Mouse (Mus musculus): Measurements from ENCODE around the gene Rbm34. TPM values are rescaled to one million over a fixed set of nuclear protein-coding genes. Genes with fewer than 3 reads are reported as not detected.

The Rbm34 gene
- 9.2 and 12.8 TPM in 2 replicates for polyA plus RNA-seq (2012)

DNA sequence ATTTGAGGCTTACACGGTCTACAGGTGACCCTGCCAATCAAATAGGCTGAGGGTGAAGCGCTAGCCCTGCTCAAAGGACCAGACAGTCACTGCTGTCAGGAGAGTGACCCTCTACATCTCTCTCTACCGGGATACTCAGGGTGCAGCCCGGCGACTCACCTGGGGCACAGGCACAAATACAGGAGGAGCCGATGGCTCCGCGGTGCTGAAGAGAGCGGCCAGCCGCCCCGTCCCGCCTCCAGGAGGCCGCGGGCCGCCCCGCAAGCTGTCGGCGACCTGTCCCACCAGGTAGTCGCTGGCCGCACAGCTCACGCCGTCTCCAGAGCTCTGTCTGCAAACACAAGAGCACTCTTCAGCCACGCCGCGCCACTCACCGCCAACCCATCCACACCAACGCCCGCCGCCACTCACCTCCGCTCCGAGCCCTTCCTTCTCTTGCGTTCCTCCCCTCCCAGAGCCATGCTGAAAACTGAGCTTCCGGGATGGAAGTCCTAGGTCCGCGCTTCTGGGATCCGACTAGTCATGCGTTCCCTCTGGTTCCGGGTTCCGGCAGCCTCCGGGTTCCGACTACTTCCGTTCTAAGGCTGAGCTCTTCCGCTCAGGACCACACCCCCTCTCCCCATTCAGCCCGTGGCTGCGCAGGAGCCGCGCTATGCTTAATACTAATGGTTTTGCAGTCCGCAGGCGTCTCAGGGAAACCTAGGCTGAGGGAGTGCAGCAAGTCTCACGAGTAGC, at the start of gene Rbm34:
Rbm34 (minus strand) TSS at position 493 of the 735 bp plus-strand sequence.

DNA sequence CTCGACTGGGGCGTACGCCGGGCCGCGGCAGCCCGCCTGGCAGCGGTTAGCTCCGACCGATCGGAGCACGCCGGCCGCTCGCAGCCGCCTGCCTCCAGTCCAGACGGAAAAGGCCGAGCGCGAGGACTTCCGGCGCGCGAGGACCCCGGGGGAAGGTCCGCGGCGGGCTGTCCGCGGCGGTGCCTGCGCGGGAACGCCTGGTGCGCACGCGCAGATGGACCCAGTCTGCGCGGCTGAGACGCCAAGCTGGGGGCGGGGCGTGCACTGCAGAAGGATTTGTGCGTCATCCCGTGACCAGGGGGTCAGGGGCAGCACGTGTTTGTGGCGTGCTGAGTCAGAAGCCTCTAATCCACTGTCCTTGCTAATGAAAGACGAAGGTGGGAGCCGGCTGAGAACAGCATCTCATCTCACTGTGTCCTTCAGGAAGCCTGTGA, 25.1 kb downstream of the Rbm34 start, which contains the start of gene Tomm20:
Tomm20 (minus strand) TSS at position 115 of the 434 bp plus-strand sequence.

Other genes starting within 250 kb of the Rbm34 start
- 937 and 965 TPM in 2 replicates for gene Tomm20, start 25.2 kb downstream of the Rbm34 start, polyA plus RNA-seq (2012)
- gene Pard3, start 92.8 kb upstream of the Rbm34 start, polyA plus RNA-seq (2012) = 0.17 and 0.27 TPM in 2 replicates